Mouse (Mus musculus) heart, adult 2 months (tissue): Measurements from ENCODE around the gene Crybg3.

Experiments used
- CTCF ChIP-seq: fragments of 200-600 bp; IDR thresholded peaks from 2 replicates; pipeline ENCODE4 v1.8.1; 2022; ENCODE audit warnings: antibody characterized with exemption, mild to moderate bottlenecking, moderate library complexity
- POLR2A ChIP-seq: fragments of 200-500 bp; IDR thresholded peaks from 2 replicates; pipeline ENCODE4 v1.6.1; 2011; ENCODE audit warnings: mild to moderate bottlenecking, low read depth, low read length, control low read depth; ENCODE audit not compliant: insufficient read depth

GRCm38 (mm10) chr16:59531243-59531642 lies 69.5 kb downstream of the Crybg3 start:
- TF ChIP-seq CTCF (no peak), POLR2A (no peak)
